ENCODE assay signal across 8 mouse cellular contexts in genomic region chr1:90051347-90051746, GRCm38 (mm10). TPM values are rescaled to one million over a fixed set of nuclear protein-coding genes. Genes with fewer than 3 reads are reported as not detected.
DNase-seq lines count a peak whose midpoint lies in the region; ATAC-seq and TF ChIP-seq lines count a peak whose summit lies in the region.

No protein-coding gene starts in this region.

- no peak overlapping the region for H3K27ac ChIP-seq in thymus, adult 2 months (ENCODE audit: control insufficient read depth, insufficient read depth, low read length)
- no peak overlapping the region for H3K27ac ChIP-seq in hindbrain, postnatal 0 days
- H3K27ac ChIP-seq in limb, embryonic 14.5 days (replicated peaks; ENCODE audit: low read depth, low read length): no peak overlapping the region

- H3K27me3 ChIP-seq in thymus, adult 2 months (ENCODE audit: control insufficient read depth, insufficient read depth, low read length): no peaks in the 10 kb centered on the region
- H3K27me3 ChIP-seq in hindbrain, postnatal 0 days (ENCODE audit: insufficient read depth, low read length): no peaks in the 10 kb centered on the region
- no peaks in the 10 kb centered on the region; the same call in 1 of the 2 replicates for H3K27me3 ChIP-seq in limb, embryonic 14.5 days (ENCODE audit: control insufficient read depth, insufficient read depth, low read length)

- DNase-seq in CD4-positive, CD25-positive, alpha-beta regulatory T cell, adult 2 months (ENCODE audit: low read depth, low spot score): peak; percentile 31
- DNase-seq in thymus, postnatal 0 days (ENCODE audit: low spot score): peak; percentile 39
- DNase-seq in thymus, adult 2 months: no peak
- DNase-seq in embryo, embryonic 10 days (ENCODE audit: low spot score): peak; percentile 88
- DNase-seq in hindbrain, postnatal 0 days (ENCODE audit: low spot score): peak; percentile 83
- DNase-seq in limb, embryonic 14.5 days (ENCODE audit: low spot score): peak; percentile 73
- DNase-seq in right cerebral cortex, postnatal 14 days: peak; percentile 64

- H3K4me3 ChIP-seq in thymus, adult 2 months (ENCODE audit: control insufficient read depth, insufficient read depth, low read length): no peak overlapping the region
- H3K4me3 ChIP-seq in hindbrain, postnatal 0 days (ENCODE audit: low read length): no peak overlapping the region
- no peak overlapping the region for H3K4me3 ChIP-seq in limb, embryonic 14.5 days (replicated peaks; ENCODE audit: low read length)

- no peak overlapping the region for H3K9ac ChIP-seq in hindbrain, postnatal 0 days (replicated peaks; ENCODE audit: low read length)
- H3K9ac ChIP-seq in limb, embryonic 14.5 days (ENCODE audit: low read depth, low read length, severe bottlenecking): no peak overlapping the region

- TF ChIP-seq POLR2A in thymus, adult 2 months (IDR thresholded peaks at IDR 0.05; ENCODE audit: control insufficient read depth, extremely low read depth, insufficient read depth, low read length, poor library complexity): no peak
- TF ChIP-seq POLR2A in limb, embryonic 14.5 days (IDR thresholded peaks at IDR 0.05; ENCODE audit: borderline replicate concordance, extremely low read depth, insufficient read depth, insufficient read length): no peak

- 11% methylated on average over 5 of the region's 5 CpGs for WGBS in thymus, adult 2 months
- WGBS in hindbrain, postnatal 0 days: 40% methylated on average over 5 of the region's 5 CpGs
- 18% methylated on average over 5 of the region's 5 CpGs for WGBS in limb, embryonic 14.5 days

- no peaks in the 10 kb centered on the region for H3K4me1 ChIP-seq in thymus, adult 2 months (replicated peaks; ENCODE audit: control insufficient read depth, insufficient read depth, low read length)
- H3K4me1 ChIP-seq in hindbrain, postnatal 0 days (ENCODE audit: insufficient read depth, low read length): peaks cover 7% of the 10 kb centered on the region
- peaks cover 12% of the 10 kb centered on the region for H3K4me1 ChIP-seq in limb, embryonic 14.5 days (ENCODE audit: control insufficient read depth, insufficient read depth, low read length)

- ATAC-seq in CD4-positive, CD25-positive, alpha-beta regulatory T cell, adult 4 months: no peak
- no peak for ATAC-seq in hindbrain, postnatal 0 days
- ATAC-seq in limb, embryonic 14.5 days (ENCODE audit: low FRiP score, low read depth): no peak

- no peak overlapping the region for H3K4me2 ChIP-seq in hindbrain, postnatal 0 days (ENCODE audit: low read depth, low read length)
- no peak overlapping the region for H3K4me2 ChIP-seq in limb, embryonic 14.5 days (replicated peaks; ENCODE audit: low read depth, low read length, severe bottlenecking)

- H3K36me3 ChIP-seq in thymus, adult 2 months (ENCODE audit: control insufficient read depth, insufficient read depth, low read length): no peaks in the 10 kb centered on the region
- H3K36me3 ChIP-seq in hindbrain, postnatal 0 days (ENCODE audit: insufficient read depth, low read length): no peaks in the 10 kb centered on the region
- H3K36me3 ChIP-seq in limb, embryonic 14.5 days (ENCODE audit: control insufficient read depth, insufficient read depth, low read length): no peaks in the 10 kb centered on the region

- no peaks in the 10 kb centered on the region for H3K9me3 ChIP-seq in hindbrain, postnatal 0 days (ENCODE audit: low read length)
- H3K9me3 ChIP-seq in limb, embryonic 14.5 days (ENCODE audit: control insufficient read depth, low read length): no peaks in the 10 kb centered on the region

- TF ChIP-seq CTCF in thymus, adult 2 months (IDR thresholded peaks at IDR 0.05; ENCODE audit: borderline replicate concordance, control insufficient read depth, extremely low read depth, insufficient read depth, low read length, poor library complexity): no peak
- TF ChIP-seq CTCF in hindbrain, postnatal 0 days (IDR thresholded peaks at IDR 0.05; ENCODE audit: low read depth): peak; percentile 84

RNA-seq across cellular contexts. Expression of gene Asb18, which starts 36.9 kb away (rescaled TPM):
- polyA plus RNA-seq in CD4-positive, CD25-positive, alpha-beta regulatory T cell, adult 4 months (2017; shearing (Covaris generic)): not detected
- not detected in 2 replicates for polyA plus RNA-seq in thymus, postnatal 0 days (2015; fragmentation: Nextera tagmentation; extraction: Ambion mirVana)
- 0.17 and 2.2 TPM in 2 replicates for polyA plus RNA-seq in thymus, adult 2 months (2012; rRNA removed)
- 1.2 and 7.6 TPM in 2 replicates for total RNA-seq in hindbrain, postnatal 0 days (2014; rRNA removed)
- polyA plus RNA-seq in hindbrain, postnatal 0 days (2015; fragmentation: Nextera tagmentation; extraction: Ambion mirVana): 0.49 and 0.95 TPM in 2 replicates
- 0.38 and 0.61 TPM in 2 replicates for polyA plus RNA-seq in limb, embryonic 14.5 days (2012; rRNA removed)
- 0.06 and 0.11 TPM in 2 replicates for polyA plus RNA-seq in limb, embryonic 14.5 days (2014; fragmentation: Nextera tagmentation; extraction: Ambion mirVana)
